Mouse (Mus musculus) telencephalon, adult 2 months (tissue): ENCODE data around the gene Tmem200b.

Source experiments
- DNase-seq: peaks from one replicate; pipeline ENCODE4 v3.0.0-alpha.2; 2011; ENCODE audit warnings: low read depth, low spot score

Tmem200b gene

GRCm38 (mm10) chr4:131910237-131910994 lies 11.2 kb upstream of the Tmem200b start:
- no peak for DNase-seq

GRCm38 (mm10) chr4:131911521-131911920 lies 10.1 kb upstream of the Tmem200b start:
- DNase-seq = peak; percentile 42

GRCm38 (mm10) chr4:131913526-131913925 lies 8.0 kb upstream of the Tmem200b start:
- DNase-seq = no peak

GRCm38 (mm10) chr4:131914046-131914643 lies 7.4 kb upstream of the Tmem200b start:
- no peak for DNase-seq

- no peak for DNase-seq
Observed at GRCm38 (mm10) chr4:131914891-131915469, 6.6 kb upstream of the Tmem200b start.

- DNase-seq = no peak
Observed at GRCm38 (mm10) chr4:131915821-131916328, 5.7 kb upstream of the Tmem200b start.

GRCm38 (mm10) chr4:131916425-131916824 lies 5.1 kb upstream of the Tmem200b start:
- no peak for DNase-seq

- DNase-seq = no peak
Observed at GRCm38 (mm10) chr4:131917010-131917555, 4.5 kb upstream of the Tmem200b start.

- no peak for DNase-seq
Observed at GRCm38 (mm10) chr4:131918026-131918533, 3.5 kb upstream of the Tmem200b start.

GRCm38 (mm10) chr4:131918711-131919500 lies 2.7 kb upstream of the Tmem200b start:
- no peak for DNase-seq

- no peak for DNase-seq
Observed at GRCm38 (mm10) chr4:131919506-131920140, 1.9 kb upstream of the Tmem200b start.

- DNase-seq = no peak
Observed at GRCm38 (mm10) chr4:131920141-131920594, 1.4 kb upstream of the Tmem200b start.

GRCm38 (mm10) chr4:131920595-131921351 lies 798 bp upstream of the Tmem200b start:
- DNase-seq = no peak

- DNase-seq = no peak
Observed at GRCm38 (mm10) chr4:131922404-131922803, 833 bp downstream of the Tmem200b start.

GRCm38 (mm10) chr4:131924096-131924810 lies 2.7 kb downstream of the Tmem200b start:
- no peak for DNase-seq

- DNase-seq = no peak
Observed at GRCm38 (mm10) chr4:131929146-131929545, 7.6 kb downstream of the Tmem200b start.

- DNase-seq = no peak
Observed at GRCm38 (mm10) chr4:131939459-131939858, 17.9 kb downstream of the Tmem200b start.

- DNase-seq = no peak
Observed at GRCm38 (mm10) chr4:131940846-131941245, 19.3 kb downstream of the Tmem200b start.

GRCm38 (mm10) chr4:131947848-131948247 lies 26.3 kb downstream of the Tmem200b start:
- no peak for DNase-seq
